Mouse (Mus musculus): ENCODE measurements around the gene Ehd4. TPM values are rescaled to one million over a fixed set of nuclear protein-coding genes. Genes with fewer than 3 reads are reported as not detected.

Ehd4 gene
- total and polyA plus RNA-seq, 3 experiments: 8.1 to 27.7 (median 9.8) TPM

- in situ Hi-C loops (cut with MboI; ENCODE audit: low pct_ligation_motif_present, low pct_unique_long_range_greater_than_20kb, low sequenced_read_pairs): loop anchor here (25.0 kb wide), 1 partner anchor 189 kb away; the partner anchor contains the start of gene Pla2g4d
- no peak overlapping the region for H3K4me2 ChIP-seq (ENCODE audit: insufficient read depth, low read depth, poor library complexity, severe bottlenecking)
- no peak for TF ChIP-seq JUND (conservative IDR thresholded peaks at IDR 0.05; ENCODE audit: low read depth, low read length)
- no peak for TF ChIP-seq MXI1 (IDR thresholded peaks at IDR 0.05; ENCODE audit: low read depth, low read length)
- no peak for TF ChIP-seq JUN (IDR thresholded peaks at IDR 0.05; ENCODE audit: insufficient read depth, low read depth, low read length)
- no peak for TF ChIP-seq NRF1 (IDR thresholded peaks at IDR 0.05; ENCODE audit: low read depth, low read length)
- no peak for TF ChIP-seq USF1 (IDR thresholded peaks at IDR 0.05; ENCODE audit: low read depth, low read length)
- no peak for TF ChIP-seq MAZ (IDR thresholded peaks at IDR 0.05; ENCODE audit: low read depth, low read length)
- TF ChIP-seq IRF4 (IDR thresholded peaks at IDR 0.05; ENCODE audit: low read depth, low read length): no peak
- no peak for TF ChIP-seq NELFE (IDR thresholded peaks at IDR 0.05; ENCODE audit: low read depth, low read length)
- no peak for TF ChIP-seq ZC3H11A (IDR thresholded peaks at IDR 0.05; ENCODE audit: low read depth, low read length)
- TF ChIP-seq MAFK (IDR thresholded peaks at IDR 0.05; ENCODE audit: insufficient replicate concordance, low read length): no peak
- no peak for TF ChIP-seq UBTF (IDR thresholded peaks at IDR 0.05; ENCODE audit: low read depth, low read length)
- no peak for TF ChIP-seq PAX5 (IDR thresholded peaks at IDR 0.05; ENCODE audit: low read length)
- no peak for TF ChIP-seq POLR2A (IDR thresholded peaks at IDR 0.05; ENCODE audit: low read depth, low read length)
- TF ChIP-seq POLR2AphosphoS2 (IDR thresholded peaks at IDR 0.05; ENCODE audit: low read depth, low read length): no peak
- no peak for TF ChIP-seq MEF2A (IDR thresholded peaks at IDR 0.05; ENCODE audit: borderline replicate concordance, low read depth, low read length)
- no peak for TF ChIP-seq KAT2A (IDR thresholded peaks at IDR 0.05; ENCODE audit: insufficient replicate concordance, low read length)
- TF ChIP-seq RAD21 (IDR thresholded peaks at IDR 0.05; ENCODE audit: low read depth, low read length): no peak
- TF ChIP-seq MYC (IDR thresholded peaks at IDR 0.05; ENCODE audit: low read depth, low read length): no peak
- no peak for TF ChIP-seq SMC3 (IDR thresholded peaks at IDR 0.05; ENCODE audit: low read depth, low read length)
- TF ChIP-seq RCOR1 (conservative IDR thresholded peaks at IDR 0.05; ENCODE audit: low read depth, low read length): no peak
- H3K27me3 ChIP-seq (replicated peaks): no peaks in the 10 kb centered on the region
- dilution Hi-C loops (cut with MboI; ENCODE audit: extremely low pct_ligation_motif_present, extremely low pct_unique_long_range_greater_than_20kb, low sequenced_read_pairs): no loop called here
- H3K4me3 ChIP-seq (replicated peaks in 1 of 3; ENCODE audit: low read depth in 2 of 3, low read length in 2 of 3, poor library complexity in 1 of 3): no peak overlapping the region
- no peak overlapping the region for H3K9ac ChIP-seq (ENCODE audit: insufficient read depth, low read depth)
- H3K4me1 ChIP-seq (ENCODE audit: control insufficient read depth in 1 of 2, insufficient read depth in 2 of 2): peaks cover 0 to 48% of the 10 kb centered on the region in 2 experiments; a peak in 2 of 4 replicates
- no peaks in the 10 kb centered on the region for H3K79me2 ChIP-seq (replicated peaks; ENCODE audit: control insufficient read depth, extremely low read depth, insufficient read depth, poor library complexity, severe bottlenecking)
- DNase-seq (ENCODE audit: extremely low read depth): no peak
- peaks cover 16 to 63% of the 10 kb centered on the region in 2 experiments for H3K36me3 ChIP-seq (replicated peaks in 1 of 2; ENCODE audit: control insufficient read depth in 1 of 2, insufficient read depth in 1 of 2, low read length in 1 of 2)
- H3K9me3 ChIP-seq (replicated peaks; ENCODE audit: low read length): no peaks in the 10 kb centered on the region
- H3K27ac ChIP-seq (ENCODE audit: insufficient read depth, low read depth): no peak overlapping the region
Measured at GRCm38 (mm10) chr2:120098781-120099202, 55.6 kb downstream of the Ehd4 start.

- TF ChIP-seq POLR2A (IDR thresholded peaks at IDR 0.05; ENCODE audit: low read depth, low read length) (no peak), IRF4 (IDR thresholded peaks at IDR 0.05; ENCODE audit: low read depth, low read length) (no peak), SIN3A (IDR thresholded peaks at IDR 0.05; ENCODE audit: low read length) (no peak), UBTF (IDR thresholded peaks at IDR 0.05; ENCODE audit: low read depth, low read length) (no peak), MEF2A (IDR thresholded peaks at IDR 0.05; ENCODE audit: borderline replicate concordance, low read depth, low read length) (no peak), USF2 (conservative IDR thresholded peaks at IDR 0.05; ENCODE audit: low read depth, low read length) (no peak), JUN (IDR thresholded peaks at IDR 0.05; ENCODE audit: insufficient read depth, low read depth, low read length) (no peak), MAX (IDR thresholded peaks at IDR 0.05; ENCODE audit: low read length) (no peak), RCOR1 (conservative IDR thresholded peaks at IDR 0.05; ENCODE audit: low read depth, low read length) (no peak), TBP (conservative IDR thresholded peaks at IDR 0.05; ENCODE audit: low read depth, low read length) (no peak), ZKSCAN1 (IDR thresholded peaks at IDR 0.05; ENCODE audit: borderline replicate concordance, low read depth, low read length) (no peak), RAD21 (IDR thresholded peaks at IDR 0.05; ENCODE audit: low read depth, low read length) (no peak), MAZ (IDR thresholded peaks at IDR 0.05; ENCODE audit: low read depth, low read length) (no peak), SMC3 (IDR thresholded peaks at IDR 0.05; ENCODE audit: low read depth, low read length) (no peak), MXI1 (IDR thresholded peaks at IDR 0.05; ENCODE audit: low read depth, low read length) (no peak), MAFK (IDR thresholded peaks at IDR 0.05; ENCODE audit: insufficient replicate concordance, low read length) (no peak), ELF1 (IDR thresholded peaks at IDR 0.05; ENCODE audit: low read depth, low read length) (no peak), JUND (conservative IDR thresholded peaks at IDR 0.05; ENCODE audit: low read depth, low read length) (no peak), ZC3H11A (IDR thresholded peaks at IDR 0.05; ENCODE audit: low read depth, low read length) (no peak), KAT2A (IDR thresholded peaks at IDR 0.05; ENCODE audit: insufficient replicate concordance, low read length) (no peak)
- dilution Hi-C loops (cut with MboI; ENCODE audit: extremely low pct_ligation_motif_present, extremely low pct_unique_long_range_greater_than_20kb, low sequenced_read_pairs) (no loop called here), in situ Hi-C loops (cut with MboI; ENCODE audit: low pct_ligation_motif_present, low pct_unique_long_range_greater_than_20kb, low sequenced_read_pairs) (loop anchor here (25.0 kb wide), 1 partner anchor 189 kb away; the partner anchor contains the start of gene Pla2g4d)
- Histone ChIP-seq H3K4me2 (ENCODE audit: insufficient read depth, low read depth, poor library complexity, severe bottlenecking) (no peak overlapping the region), H3K27me3 (replicated peaks) (no peaks in the 10 kb centered on the region), H3K9ac (ENCODE audit: insufficient read depth, low read depth) (no peak overlapping the region), H3K36me3 (replicated peaks in 1 of 2; ENCODE audit: control insufficient read depth in 1 of 2, insufficient read depth in 1 of 2, low read length in 1 of 2) (peaks cover 16 to 70% of the 10 kb centered on the region in 2 experiments), H3K4me1 (ENCODE audit: control insufficient read depth in 1 of 2, insufficient read depth in 2 of 2) (peaks cover 0 to 45% of the 10 kb centered on the region in 2 experiments; a peak in 2 of 4 replicates), H3K27ac (ENCODE audit: insufficient read depth, low read depth) (no peak overlapping the region), H3K9me3 (replicated peaks; ENCODE audit: low read length) (no peaks in the 10 kb centered on the region), H3K4me3 (replicated peaks in 1 of 3; ENCODE audit: low read depth in 2 of 3, low read length in 2 of 3, poor library complexity in 1 of 3) (no peak overlapping the region), H3K79me2 (replicated peaks; ENCODE audit: control insufficient read depth, extremely low read depth, insufficient read depth, poor library complexity, severe bottlenecking) (no peaks in the 10 kb centered on the region)
- no peak for DNase-seq (ENCODE audit: extremely low read depth)
Measured at GRCm38 (mm10) chr2:120097868-120098267, 56.5 kb downstream of the Ehd4 start.

Data from CH12.LX (cell line).